Mouse (Mus musculus): ENCODE data around the gene Camk1d.

Camk1d gene

GRCm38 (mm10) chr2:5352821-5353522 lies 361.3 kb downstream of the Camk1d start:
- no peaks in the 10 kb centered on the region for H3K36me3 ChIP-seq (ENCODE audit: control insufficient read depth, insufficient read depth, low read length, poor library complexity, severe bottlenecking)
- H3K27me3 ChIP-seq (ENCODE audit: control insufficient read depth, insufficient read depth, low read length, poor library complexity, severe bottlenecking) = no peaks in the 10 kb centered on the region
- no peak for DNase-seq (ENCODE audit: low read depth, low spot score)

GRCm38 (mm10) chr2:5345344-5345743 lies 369.0 kb downstream of the Camk1d start:
- Histone ChIP-seq H3K36me3 (ENCODE audit: control insufficient read depth, insufficient read depth, low read length, poor library complexity, severe bottlenecking) (peaks cover 3% of the 10 kb centered on the region), H3K27me3 (ENCODE audit: control insufficient read depth, insufficient read depth, low read length, poor library complexity, severe bottlenecking) (no peaks in the 10 kb centered on the region)
- no peak for DNase-seq (ENCODE audit: low read depth, low spot score)

- Histone ChIP-seq H3K36me3 (ENCODE audit: control insufficient read depth, insufficient read depth, low read length, poor library complexity, severe bottlenecking) (no peaks in the 10 kb centered on the region), H3K27me3 (ENCODE audit: control insufficient read depth, insufficient read depth, low read length, poor library complexity, severe bottlenecking) (no peaks in the 10 kb centered on the region)
- DNase-seq (ENCODE audit: low read depth, low spot score) = no peak
Observed at GRCm38 (mm10) chr2:5327533-5328250, 386.6 kb downstream of the Camk1d start.

DNA sequence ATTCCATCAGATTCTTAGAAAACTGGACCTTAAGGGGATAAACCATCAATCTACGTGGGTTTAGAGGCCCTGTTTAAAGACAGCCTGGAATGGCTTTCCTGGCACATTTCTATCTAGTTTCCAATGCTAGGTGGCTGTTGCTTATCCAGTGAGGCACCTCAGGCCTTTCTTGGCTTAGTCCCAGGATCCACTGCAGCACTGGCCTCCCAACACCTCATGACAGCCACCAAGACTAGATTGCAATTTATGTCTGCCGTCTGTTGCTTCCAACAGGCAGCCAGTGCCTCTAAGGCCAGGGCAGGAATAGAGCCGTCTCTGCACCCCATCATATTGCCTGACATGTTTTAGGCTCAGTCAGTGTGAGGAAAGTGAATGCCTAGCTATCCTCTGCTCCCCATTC lies 389.5 kb downstream of the Camk1d start:
- H3K36me3 ChIP-seq (ENCODE audit: control insufficient read depth, insufficient read depth, low read length, poor library complexity, severe bottlenecking) = no peaks in the 10 kb centered on the region
- H3K27me3 ChIP-seq (ENCODE audit: control insufficient read depth, insufficient read depth, low read length, poor library complexity, severe bottlenecking) = no peaks in the 10 kb centered on the region
- DNase-seq (ENCODE audit: low read depth, low spot score) = no peak

DNA sequence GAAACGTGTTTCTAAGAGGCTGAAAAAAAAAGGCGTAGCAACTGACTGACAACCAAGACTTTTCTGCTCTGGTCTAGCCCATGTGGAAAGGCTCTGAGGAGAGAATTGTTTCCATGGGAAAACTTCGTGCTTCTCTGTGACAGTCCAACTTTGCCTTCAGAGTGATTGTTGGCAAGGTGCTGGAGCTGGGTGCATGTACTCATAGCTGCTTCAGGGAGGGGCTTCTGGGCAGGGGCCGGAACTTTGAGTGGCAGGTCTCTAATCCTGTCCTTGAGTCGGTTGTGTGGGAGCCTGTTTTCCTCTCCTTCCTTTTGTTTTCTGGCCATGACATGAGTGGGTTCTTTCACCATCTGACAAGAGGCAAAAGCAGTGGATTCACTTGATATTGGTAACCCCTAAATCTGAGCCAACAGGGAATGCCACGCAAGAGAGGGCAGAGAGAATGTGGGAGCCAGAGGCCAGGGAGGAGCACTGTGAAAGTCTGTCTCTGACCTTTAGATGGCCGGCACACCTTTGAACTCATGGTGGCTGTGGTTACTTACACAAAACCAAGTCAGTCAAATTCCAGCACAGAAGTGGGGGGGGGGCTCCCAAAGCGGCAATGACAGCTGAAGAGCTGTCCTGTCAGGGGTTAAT lies 392.5 kb downstream of the Camk1d start:
- no peaks in the 10 kb centered on the region for H3K27me3 ChIP-seq (ENCODE audit: control insufficient read depth, insufficient read depth, low read length, poor library complexity, severe bottlenecking)
- DNase-seq (ENCODE audit: low read depth, low spot score) = no peak
- no peaks in the 10 kb centered on the region for H3K36me3 ChIP-seq (ENCODE audit: control insufficient read depth, insufficient read depth, low read length, poor library complexity, severe bottlenecking)

GRCm38 (mm10) chr2:5319138-5319537 lies 395.2 kb downstream of the Camk1d start:
- no peak for DNase-seq (ENCODE audit: low read depth, low spot score)
- H3K27me3 ChIP-seq (ENCODE audit: control insufficient read depth, insufficient read depth, low read length, poor library complexity, severe bottlenecking) = no peaks in the 10 kb centered on the region
- peaks cover 4% of the 10 kb centered on the region; the same call in 1 of the 2 replicates for H3K36me3 ChIP-seq (ENCODE audit: control insufficient read depth, insufficient read depth, low read length, poor library complexity, severe bottlenecking)

DNA sequence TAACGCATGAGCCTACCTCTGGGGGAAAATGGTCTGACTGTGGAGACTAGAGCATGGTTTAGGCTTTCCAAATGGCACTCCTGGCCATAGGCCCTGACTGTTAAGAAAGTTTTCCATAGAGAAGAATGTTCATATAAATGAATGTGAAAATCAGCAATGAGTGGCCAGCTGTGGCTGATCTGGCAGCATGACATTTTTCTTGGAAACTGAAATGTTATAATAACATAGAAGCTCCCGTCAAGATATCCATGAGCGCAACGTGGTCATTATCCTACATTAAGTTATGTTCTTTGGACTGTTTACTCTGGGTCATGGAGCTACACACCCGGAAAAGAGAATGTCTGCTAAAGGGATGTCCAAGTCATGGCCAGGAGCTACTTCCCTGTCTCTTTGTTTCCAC lies 397.6 kb downstream of the Camk1d start:
- peaks cover 4% of the 10 kb centered on the region; the same call in 1 of the 2 replicates for H3K36me3 ChIP-seq (ENCODE audit: control insufficient read depth, insufficient read depth, low read length, poor library complexity, severe bottlenecking)
- H3K27me3 ChIP-seq (ENCODE audit: control insufficient read depth, insufficient read depth, low read length, poor library complexity, severe bottlenecking) = no peaks in the 10 kb centered on the region
- DNase-seq (ENCODE audit: low read depth, low spot score) = no peak

DNA sequence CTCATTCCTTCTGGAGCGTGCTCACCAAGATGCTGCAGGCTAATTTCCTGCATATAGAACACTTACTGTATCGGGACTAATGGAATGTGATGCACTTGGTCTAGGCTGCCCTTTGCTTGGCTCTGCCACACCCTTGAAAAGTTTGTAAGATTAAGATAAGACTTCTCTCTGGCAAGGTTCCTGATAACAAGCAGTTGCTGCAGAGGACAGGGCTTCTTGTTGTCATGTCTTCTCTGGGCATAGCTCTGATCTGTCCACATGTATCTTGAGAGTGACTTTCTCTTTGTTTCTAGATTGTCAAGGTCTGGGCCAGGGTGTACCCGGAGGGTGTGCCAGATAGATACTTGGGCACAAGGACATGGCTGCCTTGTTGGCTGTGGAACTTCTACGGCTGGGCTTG lies 398.1 kb downstream of the Camk1d start:
- no peak for DNase-seq (ENCODE audit: low read depth, low spot score)
- Histone ChIP-seq H3K36me3 (ENCODE audit: control insufficient read depth, insufficient read depth, low read length, poor library complexity, severe bottlenecking) (peaks cover 4% of the 10 kb centered on the region; the same call in 1 of the 2 replicates), H3K27me3 (ENCODE audit: control insufficient read depth, insufficient read depth, low read length, poor library complexity, severe bottlenecking) (no peaks in the 10 kb centered on the region)

- H3K27me3 ChIP-seq (ENCODE audit: control insufficient read depth, insufficient read depth, low read length, poor library complexity, severe bottlenecking) = no peaks in the 10 kb centered on the region
- no peak for DNase-seq (ENCODE audit: low read depth, low spot score)
- H3K36me3 ChIP-seq (ENCODE audit: control insufficient read depth, insufficient read depth, low read length, poor library complexity, severe bottlenecking) = peaks cover 4% of the 10 kb centered on the region; the same call in 1 of the 2 replicates
Observed at GRCm38 (mm10) chr2:5315291-5315828, 399.0 kb downstream of the Camk1d start.

DNA sequence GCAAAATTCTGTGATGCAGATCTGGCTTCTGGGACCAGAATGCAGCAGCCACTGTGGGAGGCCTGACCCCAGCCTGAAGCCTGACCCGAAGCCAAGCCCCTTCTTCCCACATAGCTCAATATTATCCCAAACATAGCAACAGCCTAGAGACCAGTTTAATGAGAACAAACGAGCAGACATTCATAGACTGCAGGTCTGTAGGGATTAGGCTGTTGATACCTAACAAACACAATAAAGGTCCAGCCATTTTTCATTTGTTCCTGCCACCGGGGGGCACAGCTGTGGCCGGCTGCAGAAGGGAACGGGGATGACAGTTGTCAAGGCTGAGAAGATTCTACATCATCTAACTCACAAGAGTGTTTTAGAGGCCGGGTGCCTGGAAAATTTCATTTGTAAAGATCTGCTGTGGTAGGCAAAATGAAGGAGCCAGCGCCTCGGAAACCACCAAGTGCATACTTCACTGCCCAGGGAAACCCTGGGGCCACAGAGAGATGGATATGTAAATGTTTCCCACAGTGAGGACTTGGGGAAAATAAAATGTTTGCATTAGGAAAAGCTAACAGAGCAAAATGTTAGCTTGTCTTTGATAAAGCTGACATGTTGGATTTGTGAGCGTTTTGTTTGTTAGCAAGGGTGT lies 399.7 kb downstream of the Camk1d start:
- Histone ChIP-seq H3K36me3 (ENCODE audit: control insufficient read depth, insufficient read depth, low read length, poor library complexity, severe bottlenecking) (peaks cover 4% of the 10 kb centered on the region), H3K27me3 (ENCODE audit: control insufficient read depth, insufficient read depth, low read length, poor library complexity, severe bottlenecking) (no peaks in the 10 kb centered on the region)
- no peak for DNase-seq (ENCODE audit: low read depth, low spot score)

GRCm38 (mm10) chr2:5305156-5305555 lies 409.2 kb downstream of the Camk1d start:
- no peak for DNase-seq (ENCODE audit: low read depth, low spot score)
- Histone ChIP-seq H3K36me3 (ENCODE audit: control insufficient read depth, insufficient read depth, low read length, poor library complexity, severe bottlenecking) (peaks cover 3% of the 10 kb centered on the region), H3K27me3 (ENCODE audit: control insufficient read depth, insufficient read depth, low read length, poor library complexity, severe bottlenecking) (no peaks in the 10 kb centered on the region)

DNA sequence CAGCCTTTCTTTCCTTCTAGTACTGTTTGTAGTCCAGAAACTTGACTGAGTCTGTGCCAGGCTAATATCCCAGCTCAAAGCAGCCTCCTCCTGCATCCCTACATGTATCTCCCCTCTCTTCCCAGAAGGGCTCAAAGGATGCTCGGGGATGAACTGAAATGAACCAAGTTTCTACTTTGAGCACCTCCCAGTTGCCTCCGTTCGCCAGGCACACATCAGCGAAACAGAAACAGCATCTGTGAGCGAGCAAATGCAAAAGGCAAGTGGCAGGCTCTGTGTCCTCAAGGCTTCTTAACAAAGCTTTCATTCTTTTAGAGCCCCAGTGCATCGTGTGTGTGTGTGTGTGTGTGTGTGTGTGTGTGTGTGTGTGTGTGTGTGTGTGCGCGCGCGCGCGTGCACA lies 409.9 kb downstream of the Camk1d start:
- Histone ChIP-seq H3K27me3 (ENCODE audit: control insufficient read depth, insufficient read depth, low read length, poor library complexity, severe bottlenecking) (no peaks in the 10 kb centered on the region), H3K36me3 (ENCODE audit: control insufficient read depth, insufficient read depth, low read length, poor library complexity, severe bottlenecking) (peaks cover 3% of the 10 kb centered on the region; the same call in 1 of the 2 replicates)
- DNase-seq (ENCODE audit: low read depth, low spot score) = no peak

DNA sequence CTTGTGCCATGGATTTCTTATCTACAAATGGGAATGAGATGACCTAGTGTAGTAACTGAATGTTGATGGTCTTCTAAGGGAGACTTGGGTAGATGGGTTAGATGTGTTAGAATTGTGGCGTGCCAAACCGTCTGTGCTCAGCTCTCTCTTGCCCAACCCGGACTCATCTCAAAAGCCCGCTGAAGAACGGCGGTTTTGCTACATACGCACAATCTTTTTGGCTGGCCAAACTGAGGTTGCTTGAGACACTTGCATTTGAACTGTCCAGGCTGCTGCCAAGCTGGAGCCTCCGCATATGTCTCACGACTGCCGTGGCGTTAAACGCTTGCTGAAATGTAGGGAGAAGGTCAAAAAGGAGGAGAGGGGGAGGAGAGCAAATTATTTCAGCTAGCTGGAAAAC lies 413.0 kb downstream of the Camk1d start:
- H3K36me3 ChIP-seq (ENCODE audit: control insufficient read depth, insufficient read depth, low read length, poor library complexity, severe bottlenecking) = peaks cover 5% of the 10 kb centered on the region; the same call in 1 of the 2 replicates
- no peaks in the 10 kb centered on the region for H3K27me3 ChIP-seq (ENCODE audit: control insufficient read depth, insufficient read depth, low read length, poor library complexity, severe bottlenecking)
- DNase-seq (ENCODE audit: low read depth, low spot score) = no peak

GRCm38 (mm10) chr2:5298071-5298470 lies 416.2 kb downstream of the Camk1d start:
- no peak for DNase-seq (ENCODE audit: low read depth, low spot score)
- Histone ChIP-seq H3K27me3 (ENCODE audit: control insufficient read depth, insufficient read depth, low read length, poor library complexity, severe bottlenecking) (no peaks in the 10 kb centered on the region), H3K36me3 (ENCODE audit: control insufficient read depth, insufficient read depth, low read length, poor library complexity, severe bottlenecking) (peaks cover 5% of the 10 kb centered on the region; the same call in 1 of the 2 replicates)
